Mouse (Mus musculus) fat pad, adult 2 months (tissue): ENCODE data around the gene Zbtb48.
A peak's percentile ranks its signal among the peaks of the same experiment; 100 is the strongest.
"Not testable (repeated sequence)": the region's sequence is repeated elsewhere in the genome, so short reads cannot be mapped to it uniquely, and the experiment has no call there.

Experiments used
- DNase-seq: peaks from one replicate; pipeline ENCODE4 v3.0.0-alpha.2; 2011; ENCODE audit warnings: low read depth, low spot score; ENCODE audit errors: extremely low read depth

Gene Zbtb48

DNA sequence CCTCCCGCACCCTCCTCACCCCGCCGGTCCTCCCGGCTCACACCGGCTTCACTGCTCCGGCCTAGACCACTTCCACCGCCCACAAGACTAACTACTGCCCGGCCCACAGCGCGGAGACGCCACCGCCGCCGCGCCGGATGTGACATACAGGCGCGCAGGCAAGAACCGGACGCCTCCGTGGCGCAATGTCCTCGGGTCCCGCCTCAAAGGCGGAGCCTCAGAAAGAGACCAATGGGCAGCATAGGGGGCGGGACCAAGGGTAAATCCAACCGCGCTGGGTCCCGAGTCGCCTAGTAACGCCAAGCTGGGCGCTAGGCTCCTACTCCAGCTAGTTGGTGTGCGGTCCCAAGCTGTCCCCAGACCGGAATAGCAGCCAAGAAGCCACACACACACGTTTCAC, at the start of gene Zbtb48:
Gene Zbtb48 (minus strand): TSS at position 148 of the 400 bp plus-strand sequence.
- peak; percentile 61 for DNase-seq

DNA sequence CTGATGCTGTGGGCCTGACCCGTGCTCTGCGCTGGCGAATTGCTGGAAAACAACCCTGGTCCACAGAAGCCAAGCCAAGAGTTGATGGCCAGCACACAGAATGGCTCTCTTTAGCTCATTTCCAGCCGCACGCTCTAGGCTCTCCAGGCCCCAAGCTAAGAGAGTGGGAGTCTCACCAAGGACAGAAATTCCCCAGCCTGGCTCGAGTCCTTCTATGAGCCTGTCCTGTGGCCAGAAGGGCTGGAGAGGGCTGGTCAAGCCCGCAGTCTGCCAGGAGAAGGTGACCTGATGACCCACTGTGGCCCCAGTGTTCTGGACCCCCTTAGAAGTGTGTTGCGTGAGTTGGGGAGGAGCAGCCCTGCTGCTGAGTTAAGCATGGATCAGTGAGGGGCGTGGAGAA, 49.7 kb upstream of the Zbtb48 start:
- DNase-seq = no peak

DNA sequence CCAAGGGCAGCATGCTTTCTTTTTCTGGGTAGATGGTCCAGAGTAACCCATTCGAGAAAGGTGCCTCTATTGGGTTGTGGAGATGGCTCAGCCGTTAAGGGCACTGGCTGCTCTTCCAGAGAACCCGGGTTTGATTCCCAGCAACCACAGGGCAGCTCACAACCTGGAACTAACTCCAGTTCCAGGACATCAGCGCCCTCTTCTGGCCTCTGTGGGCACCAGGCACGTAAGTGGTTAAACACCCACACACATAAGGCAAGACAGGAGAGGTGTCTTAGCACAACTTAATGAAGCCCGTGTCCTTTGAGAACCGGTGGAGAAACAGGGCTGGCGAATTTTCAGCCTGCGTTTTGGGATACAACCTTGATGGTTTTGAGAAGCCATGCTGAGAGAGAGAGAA, 47.1 kb upstream of the Zbtb48 start:
- DNase-seq = no peak

DNA sequence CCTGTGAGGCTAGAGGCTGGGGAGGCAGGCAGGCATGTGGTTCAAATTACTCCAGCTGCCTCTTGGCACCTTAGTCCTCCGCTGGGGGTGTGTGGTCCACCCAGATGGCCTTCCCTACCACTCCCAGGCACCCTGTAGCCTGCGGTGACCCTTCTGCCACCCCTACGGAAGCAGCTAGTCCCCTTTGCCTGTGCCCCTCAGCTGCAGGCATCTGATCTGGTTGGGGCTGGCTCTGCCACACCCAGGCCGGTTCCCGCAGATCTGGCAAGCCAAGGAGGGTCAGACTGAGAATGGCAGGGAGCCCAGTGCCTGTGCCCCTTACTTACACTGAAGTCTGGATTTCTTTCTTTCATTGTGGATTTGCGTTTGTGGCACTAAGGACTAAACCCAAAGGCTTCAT, 46.2 kb upstream of the Zbtb48 start:
- no peak for DNase-seq

DNA sequence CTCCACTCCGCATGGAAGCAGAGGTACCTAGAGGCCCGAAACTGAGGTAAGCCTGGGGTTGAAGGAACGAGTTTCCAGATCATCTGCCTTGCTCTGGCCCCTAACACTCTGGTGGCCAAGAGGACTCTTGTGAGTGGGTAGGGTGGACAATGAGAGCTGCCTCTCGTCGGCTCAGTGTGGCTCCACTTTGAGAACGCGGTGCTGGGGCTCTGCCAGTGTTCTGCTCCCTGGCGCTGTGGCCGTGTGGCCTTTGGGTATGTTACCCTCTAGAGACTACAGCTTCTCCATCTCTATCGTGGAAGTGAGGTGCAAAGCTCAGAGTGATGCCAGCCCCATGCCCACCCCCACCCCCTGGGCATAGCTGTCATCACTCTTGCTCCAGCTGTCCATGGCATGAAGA, 45.2 kb upstream of the Zbtb48 start:
- DNase-seq = no peak

DNA sequence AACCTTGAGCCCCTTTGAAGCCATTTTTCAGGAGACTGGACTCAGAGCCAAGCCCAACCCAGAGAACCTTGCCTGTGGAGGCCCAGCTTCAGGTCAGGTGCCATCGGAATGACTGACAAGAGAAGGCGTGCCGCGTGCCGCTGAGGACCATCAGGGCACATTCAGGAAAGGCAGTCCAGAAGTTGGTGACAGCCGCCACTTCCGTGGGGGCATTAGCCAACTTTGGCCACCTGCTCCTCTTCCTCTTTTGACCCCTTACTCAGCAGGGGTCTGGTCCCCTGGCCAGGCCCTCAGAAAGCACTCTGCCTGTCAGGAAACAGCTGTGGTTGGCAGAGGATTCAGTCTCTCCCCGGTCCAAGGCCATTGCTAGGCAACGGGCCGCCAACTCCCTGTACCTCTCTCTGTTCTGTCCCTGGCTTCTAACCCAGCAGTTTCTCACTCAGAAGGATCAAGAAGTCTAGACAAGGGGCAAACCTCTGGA, 44.7 kb upstream of the Zbtb48 start, which contains the start of gene Plekhg5:
Gene Plekhg5 (plus strand): TSS at position 378 of the 481 bp plus-strand sequence.
- DNase-seq = no peak

DNA sequence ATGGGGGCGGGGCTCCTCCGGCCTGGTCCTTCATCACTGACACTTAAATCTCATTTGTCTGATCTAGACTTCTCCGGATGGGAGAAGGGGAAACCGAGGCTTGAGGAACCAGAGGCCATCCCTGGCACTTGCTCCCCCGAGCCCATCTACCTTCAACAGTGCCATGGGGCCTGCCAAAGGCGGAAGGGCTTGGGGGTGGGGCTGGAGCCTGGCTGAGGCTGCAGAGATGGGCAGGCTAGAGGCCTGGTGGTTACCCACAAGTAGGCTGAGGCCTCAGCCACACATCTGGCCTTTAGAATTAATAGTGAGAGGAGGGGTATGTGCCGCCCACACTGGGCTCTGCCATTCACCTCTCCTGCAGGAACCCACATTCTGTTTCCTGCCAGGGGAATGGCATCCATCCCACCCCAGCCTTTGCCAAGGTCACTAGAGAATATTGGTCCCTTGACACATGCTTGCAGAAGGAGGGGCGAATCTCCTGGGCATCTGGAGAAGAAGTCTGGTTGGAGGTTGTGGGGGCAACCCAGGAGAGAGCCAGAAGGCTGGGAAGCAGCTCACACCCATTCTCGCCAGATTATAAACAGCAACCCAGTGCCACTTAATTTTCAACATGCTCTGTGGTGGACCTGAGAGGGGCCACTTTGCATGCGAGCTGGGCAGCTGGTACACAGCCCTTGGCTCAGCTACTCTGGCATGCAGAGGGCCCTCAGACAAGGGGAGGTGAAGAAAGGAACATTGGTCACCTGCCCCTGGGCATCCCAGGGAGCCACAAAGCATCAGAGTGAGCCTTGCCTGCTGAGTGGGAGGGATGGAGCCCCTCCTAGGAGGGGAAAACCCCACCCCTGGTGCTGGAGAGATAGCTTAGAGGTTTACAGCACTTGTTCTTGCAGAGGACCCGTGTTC, 43.3 kb upstream of the Zbtb48 start:
- DNase-seq = no peak

DNA sequence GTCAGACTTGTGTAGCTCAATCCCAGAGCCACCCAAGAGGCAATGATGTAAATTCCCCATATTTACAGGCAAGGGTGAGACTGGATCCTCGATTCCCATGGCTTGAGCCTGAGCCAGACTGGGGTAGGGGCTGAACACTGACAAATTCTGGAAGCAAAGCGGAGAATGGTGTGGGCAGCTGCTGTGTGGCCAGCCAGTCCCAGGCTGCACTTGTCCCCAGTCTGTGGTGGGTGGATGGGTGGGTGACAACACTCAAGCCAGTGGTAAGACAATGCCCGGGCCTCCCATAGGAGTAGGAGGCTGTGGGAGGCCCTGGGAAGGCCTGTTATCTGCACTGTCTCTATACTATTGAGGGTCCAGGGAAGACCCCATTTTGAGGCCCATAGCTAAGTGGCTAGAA, 41.8 kb upstream of the Zbtb48 start:
- DNase-seq = no peak

DNA sequence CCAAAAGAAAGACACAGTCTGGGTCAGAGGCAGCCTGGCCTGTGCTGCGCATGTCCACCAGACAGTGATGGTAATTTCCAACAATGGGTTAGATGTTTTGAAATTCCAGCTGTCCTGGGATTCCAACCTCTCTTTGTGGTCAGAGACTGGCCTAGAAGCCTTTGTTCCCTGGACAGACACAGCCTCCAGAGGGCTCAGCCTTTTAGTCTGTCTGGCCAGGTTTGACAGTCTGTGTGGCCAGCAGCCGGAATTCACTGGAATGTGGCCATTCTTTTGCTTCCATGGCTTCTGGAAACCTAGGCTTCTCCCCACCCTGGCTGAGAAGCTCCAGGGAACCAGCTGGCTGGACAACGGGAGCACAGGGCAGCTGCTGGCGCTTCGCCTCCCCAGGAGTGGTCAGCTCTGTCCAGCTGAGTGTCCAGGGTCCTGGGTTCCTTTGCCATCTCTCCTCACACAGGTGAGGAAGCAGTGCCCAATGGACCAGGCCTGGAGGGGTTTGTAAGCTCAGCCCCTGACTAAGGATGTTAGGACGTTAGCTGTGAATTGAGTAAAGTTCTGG, 40.8 kb upstream of the Zbtb48 start:
- DNase-seq = no peak

DNA sequence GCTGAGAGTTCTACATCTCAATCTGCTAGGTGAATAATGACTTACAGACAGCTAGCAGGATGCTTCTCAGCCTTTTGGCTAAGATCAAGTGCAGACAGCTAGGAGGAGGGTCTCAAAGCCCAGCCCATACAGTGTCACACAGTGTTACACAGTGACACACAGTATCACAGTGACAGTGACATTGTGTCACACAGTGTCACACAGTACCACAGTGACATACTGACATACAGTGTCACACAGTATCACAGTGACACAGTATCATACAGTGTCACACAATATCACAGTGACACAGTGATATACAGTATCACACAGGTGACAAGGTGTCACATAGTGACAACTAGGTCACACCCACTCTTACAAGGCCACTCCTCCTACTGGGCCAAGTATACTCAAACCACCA, 39.8 kb upstream of the Zbtb48 start:
- DNase-seq = no peak

DNA sequence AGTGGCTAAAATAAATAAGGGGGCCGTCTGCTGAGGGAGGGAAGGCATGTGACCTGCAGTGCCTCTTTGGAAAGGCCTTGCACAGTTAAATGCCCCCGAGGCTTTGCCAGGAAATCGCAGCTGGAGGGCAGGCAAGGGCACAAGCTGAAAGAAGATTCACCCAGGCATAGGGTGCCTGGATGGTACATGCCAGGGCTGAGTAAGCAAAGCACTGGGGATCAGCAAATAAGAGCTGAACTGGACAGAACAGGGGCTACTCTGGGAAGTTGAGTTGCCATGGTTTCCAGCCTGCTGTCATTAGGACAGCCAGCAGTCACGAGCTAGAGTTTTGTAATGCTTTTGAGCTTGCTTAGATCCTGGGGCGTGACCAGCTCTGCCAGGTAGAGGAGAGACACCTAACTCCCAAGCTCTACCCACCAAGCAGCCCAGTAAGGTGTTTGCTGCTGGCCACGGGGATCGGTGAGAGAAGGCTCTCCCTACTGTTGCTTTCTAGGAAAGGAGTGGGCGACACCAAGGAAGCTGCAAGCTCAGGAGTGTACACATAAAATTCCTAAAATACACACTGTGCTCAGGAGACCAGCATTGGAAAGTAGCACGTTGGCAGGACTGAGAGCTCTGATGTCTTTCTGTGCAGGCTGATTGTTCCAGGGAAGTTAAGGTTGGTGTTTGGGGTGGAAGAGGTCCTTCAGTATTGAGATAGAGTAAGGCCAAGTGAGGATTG, 35.1 kb upstream of the Zbtb48 start:
- DNase-seq = no peak

DNA sequence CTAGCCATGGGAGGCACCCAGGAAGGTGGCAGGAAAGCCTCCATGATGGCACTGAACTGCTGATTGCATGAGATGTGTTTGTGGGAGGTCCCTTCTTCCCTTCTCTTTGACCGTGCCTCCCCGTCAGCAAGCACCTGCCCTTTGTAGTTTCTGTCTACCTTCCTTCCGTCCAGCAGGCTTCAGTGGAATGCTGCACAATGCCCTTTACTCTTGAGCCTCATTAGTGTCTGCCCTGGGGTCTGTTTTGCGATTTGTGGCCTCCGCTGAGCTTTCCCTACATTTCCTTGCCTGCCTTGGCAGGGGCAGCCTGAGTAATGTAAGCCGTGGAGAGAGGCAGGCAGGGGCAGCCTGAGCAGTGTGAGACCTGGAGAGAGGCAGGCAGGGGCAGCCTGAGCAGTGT, 17.1 kb upstream of the Zbtb48 start:
- no peak for DNase-seq

DNA sequence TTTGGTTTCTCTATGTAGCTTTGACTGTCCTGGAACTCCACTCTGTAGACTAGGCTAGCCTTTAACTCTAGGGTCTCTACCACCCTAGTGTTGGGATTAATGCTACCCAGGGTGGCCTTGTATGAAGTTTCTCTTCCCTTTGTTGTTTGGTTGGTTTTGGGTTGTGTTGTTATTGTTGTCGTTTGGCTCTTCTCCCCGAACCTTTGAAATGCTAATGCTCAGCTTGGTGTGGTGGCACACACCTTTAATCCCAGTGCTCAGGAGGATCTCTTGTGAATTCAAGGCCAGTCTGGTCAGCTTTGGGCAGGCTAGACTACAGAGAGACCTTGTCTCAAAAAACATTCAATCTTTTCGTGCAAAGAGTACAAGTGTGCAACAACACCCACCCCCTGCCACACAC, 15.7 kb upstream of the Zbtb48 start:
- DNase-seq = no peak

DNA sequence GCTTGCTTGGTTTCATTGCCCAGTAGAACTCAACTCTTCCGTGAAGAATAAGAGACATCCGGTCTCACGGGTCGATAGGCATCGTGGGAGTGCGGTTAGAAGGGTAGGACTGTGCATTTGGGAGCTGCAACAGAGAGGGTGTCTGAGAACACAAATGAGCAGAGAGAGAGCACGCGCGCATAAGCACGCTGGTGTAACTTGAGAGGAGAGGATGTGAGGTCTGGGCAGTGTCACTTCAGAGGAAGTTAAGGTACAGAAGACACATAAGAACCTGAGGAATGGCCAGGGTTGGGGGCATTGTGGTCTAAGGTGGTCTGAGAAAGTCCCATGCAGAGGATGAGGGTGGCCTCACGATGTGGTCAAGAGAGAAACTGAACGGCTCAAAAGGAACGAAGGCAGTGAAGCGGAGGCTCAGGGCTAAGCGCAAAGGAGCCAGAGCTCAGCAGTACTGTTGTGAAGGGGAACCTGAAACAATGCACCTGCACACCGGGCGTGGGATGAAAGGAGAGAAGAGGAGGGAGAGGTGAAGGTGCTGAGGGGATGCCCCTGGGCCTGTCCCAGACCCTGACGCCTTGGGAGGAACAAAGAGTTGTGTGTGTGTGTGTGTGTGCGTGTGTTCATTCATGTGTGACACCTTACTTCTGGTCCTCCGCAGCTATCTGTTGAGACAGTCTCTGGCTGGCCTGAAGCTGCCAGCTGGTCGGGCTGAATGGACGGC, 14.6 kb upstream of the Zbtb48 start:
- no peak for DNase-seq

DNA sequence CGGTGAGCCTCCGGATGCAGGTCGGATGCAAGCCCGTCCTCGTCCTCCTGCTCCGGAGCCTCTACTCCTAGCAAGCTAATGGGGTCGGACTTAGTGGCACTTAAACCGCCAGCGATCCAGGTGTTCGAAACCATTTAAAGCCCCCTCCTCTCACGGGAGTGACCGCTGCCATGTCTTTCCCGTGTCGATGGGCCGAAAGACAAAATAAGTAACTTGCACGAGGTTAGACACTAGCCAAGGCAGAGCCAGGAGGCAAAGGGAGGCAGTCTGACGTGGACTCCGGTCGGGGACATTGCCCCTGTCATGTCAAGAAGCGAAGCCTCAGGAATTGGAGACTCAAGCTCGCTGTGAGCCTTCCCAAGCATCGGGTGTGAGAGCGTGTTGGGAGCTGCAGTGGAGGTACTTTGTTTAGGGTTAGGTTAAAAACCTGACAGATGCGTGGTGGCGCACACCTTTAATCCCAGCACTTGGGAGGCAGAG, 12.4 kb upstream of the Zbtb48 start:
- no peak for DNase-seq

DNA sequence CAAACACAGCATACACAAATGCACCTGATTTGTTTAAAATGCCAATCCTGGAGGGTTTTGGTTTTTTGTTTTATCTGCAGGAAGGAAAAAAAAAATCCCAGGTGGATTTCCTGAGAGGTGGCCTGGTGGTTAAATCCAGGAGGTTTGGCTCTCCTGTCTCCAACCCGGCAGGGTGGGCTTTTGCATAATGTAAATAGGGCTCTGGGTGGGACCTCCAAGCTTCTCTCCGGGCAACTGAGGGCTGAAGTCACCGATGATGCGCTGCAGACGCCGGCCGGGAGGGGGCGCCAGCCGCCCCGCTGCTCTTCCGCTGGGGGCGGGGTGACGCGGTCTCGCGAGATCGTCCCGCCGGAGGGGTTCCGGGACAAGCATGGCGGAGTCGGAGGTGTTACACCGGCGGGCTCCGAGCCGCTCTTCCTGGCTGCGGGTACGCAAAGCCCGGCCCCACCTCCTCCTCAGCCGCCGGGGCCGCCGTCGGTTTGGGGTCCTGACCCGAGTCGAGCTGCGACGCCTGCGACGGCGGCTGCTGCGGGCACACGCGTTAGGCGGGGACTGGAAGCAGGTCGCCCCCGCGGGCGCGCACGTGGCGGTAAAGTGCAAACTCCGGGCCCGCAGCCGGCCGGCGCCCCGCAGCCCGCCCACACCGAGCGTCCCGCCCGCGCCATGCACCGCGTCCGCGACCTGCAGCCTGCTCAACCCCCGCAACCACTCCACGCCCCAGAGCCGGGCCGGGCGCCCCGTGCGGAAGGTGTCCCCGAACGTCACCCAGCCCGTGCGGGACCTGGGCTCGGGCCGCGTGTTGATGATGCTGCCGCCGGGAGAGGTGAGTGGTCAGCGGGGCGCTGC, 11.7 kb upstream of the Zbtb48 start, which contains the start of gene Nol9:
Gene Nol9 (plus strand): TSS at position 337 of the 846 bp plus-strand sequence.
- DNase-seq = no peak

DNA sequence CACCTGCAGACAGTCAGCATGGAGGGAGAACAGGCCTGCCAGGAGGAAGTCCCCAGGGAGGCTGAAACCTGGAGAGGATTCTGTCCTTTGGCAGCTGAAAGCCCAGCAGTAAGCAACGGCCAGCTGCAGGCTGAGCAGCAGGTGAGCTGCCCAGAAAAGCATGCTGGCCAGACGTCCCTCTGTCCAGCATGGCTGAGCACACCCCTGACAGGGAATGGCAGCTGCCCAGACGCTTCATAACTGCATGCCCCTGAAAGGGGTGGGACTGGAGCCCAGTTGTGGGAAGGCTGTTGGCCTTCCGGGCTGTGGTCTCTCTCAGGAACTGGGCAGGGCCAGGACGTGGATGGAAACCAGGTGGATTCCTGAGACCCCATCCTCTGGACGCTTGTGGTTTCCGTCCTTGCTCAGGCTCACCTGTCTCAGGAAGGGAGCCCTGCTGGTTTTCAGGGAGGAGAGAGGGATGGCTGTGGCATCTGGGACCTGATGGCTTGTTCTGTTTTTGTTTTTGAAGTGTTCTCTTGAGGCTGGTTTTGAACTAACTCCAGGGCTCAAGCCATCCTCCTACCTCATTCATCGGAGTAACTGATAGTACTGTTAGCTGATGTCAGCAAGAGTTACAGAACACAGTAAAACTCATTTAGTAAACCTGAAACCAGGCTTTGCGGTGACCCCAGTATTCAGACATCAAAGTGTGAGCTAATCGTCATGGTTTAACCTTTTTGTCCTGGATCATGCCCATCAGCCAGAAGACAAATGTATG, 10.9 kb upstream of the Zbtb48 start, which contains the start of gene Tas1r1:
Gene Tas1r1 (minus strand): TSS at position 344 of the 760 bp plus-strand sequence.
- no peak for DNase-seq

DNA sequence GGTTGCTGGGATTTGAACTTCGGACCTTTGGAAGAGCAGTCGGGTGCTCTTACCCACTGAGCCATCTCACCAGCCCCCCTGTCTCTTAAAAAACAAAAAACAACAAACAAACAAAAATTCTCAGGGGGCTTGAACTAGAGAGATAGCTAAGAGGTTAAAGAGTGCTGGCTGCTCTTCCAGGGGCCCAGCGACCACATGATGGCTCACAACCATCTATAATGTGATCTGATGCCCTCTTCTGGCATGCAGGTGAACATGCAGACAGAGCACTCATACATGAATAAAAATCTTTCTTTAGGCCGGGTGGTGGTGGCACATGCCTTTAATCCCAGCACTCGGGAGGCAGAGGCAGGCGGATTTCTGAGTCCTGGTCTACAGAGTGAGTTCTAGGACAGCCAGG, 9.0 kb upstream of the Zbtb48 start:
- DNase-seq = not testable (repeated sequence)

DNA sequence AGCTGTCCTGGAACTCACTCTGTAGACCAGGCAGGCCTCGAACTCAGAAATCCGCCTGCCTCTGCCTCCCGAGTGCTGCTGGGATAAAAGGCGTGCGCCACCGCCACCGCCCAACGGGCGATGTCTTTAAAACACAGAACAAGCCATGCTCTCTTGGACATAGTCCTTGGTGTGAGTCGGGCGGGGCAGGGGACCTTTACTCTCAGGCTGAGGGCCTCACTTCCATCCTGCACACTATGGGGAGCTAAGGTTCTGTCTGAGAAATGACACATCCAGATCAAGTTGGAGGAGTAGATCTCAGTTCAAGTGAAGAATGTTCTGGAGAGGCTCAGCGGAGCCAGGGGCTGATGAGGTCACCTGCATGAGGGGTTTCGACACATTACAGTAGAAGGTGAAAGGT, 5.5 kb upstream of the Zbtb48 start:
- DNase-seq = no peak
